Mouse (Mus musculus) lung, adult 2 months (tissue): ENCODE data around the gene Nfatc4.
A peak's percentile ranks its signal among the peaks of the same experiment; 100 is the strongest.

Experiments used
- CTCF ChIP-seq: fragments of 200-500 bp; IDR thresholded peaks from 2 replicates; pipeline ENCODE4 v1.5.1; 2011; ENCODE audit warnings: mild to moderate bottlenecking, low read length, control low read depth; ENCODE audit not compliant: insufficient read depth
- POLR2A ChIP-seq: fragments of 200-500 bp; IDR thresholded peaks from 2 replicates; pipeline ENCODE4 v1.6.1; 2011; ENCODE audit warnings: low read depth, mild to moderate bottlenecking, control low read depth, low read length, borderline replicate concordance; ENCODE audit errors: extremely low read depth

GRCm38 (mm10) chr14:55822435-55822990 is 431 bp upstream of the Nfatc4 start:
- peak; percentile 99 for TF ChIP-seq CTCF
- TF ChIP-seq POLR2A: no peak
